Mouse (Mus musculus): ENCODE results near the gene Pacrg.

DNA sequence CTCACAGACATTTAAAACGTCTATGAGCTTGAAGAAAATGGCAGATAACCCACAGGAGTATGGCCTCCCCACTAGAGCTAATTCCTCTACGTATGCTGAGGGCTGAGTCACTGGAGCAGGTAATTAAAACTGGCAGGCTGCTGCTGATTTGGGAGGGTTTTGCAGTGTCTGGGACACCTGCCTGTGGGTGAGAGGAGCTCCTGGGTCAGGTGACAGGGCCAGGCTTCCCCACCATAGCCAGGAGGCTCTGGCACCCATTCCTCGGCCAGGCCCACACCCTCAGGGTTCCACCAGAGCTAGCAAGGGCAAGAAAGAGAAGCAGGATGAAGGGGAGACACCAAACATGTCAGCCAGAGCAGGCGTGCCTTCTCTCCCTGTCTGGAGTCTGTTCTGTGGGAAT, 222.5 kb downstream of the Pacrg start:
- TF ChIP-seq CTCF (IDR thresholded peaks at IDR 0.05 in 2 of 3, conservative IDR thresholded peaks at IDR 0.05 in 1 of 3; ENCODE audit: control insufficient read depth in 1 of 3, insufficient read depth in 1 of 3, low read depth in 2 of 3, low read length in 3 of 3, poor library complexity in 1 of 3, severe bottlenecking in 1 of 3) (no peak), MXI1 (IDR thresholded peaks at IDR 0.05; ENCODE audit: low read depth, low read length) (no peak), EP300 (IDR thresholded peaks at IDR 0.05; ENCODE audit: low read depth in 1 of 2, low read length in 2 of 2) (no peak), ZKSCAN1 (IDR thresholded peaks at IDR 0.05; ENCODE audit: low read depth, low read length) (no peak), POLR2A (IDR thresholded peaks at IDR 0.05; ENCODE audit: control insufficient read depth in 1 of 2, insufficient read depth in 1 of 2, low read depth in 1 of 2, low read length in 2 of 2, poor library complexity in 1 of 2) (no peak), KAT2A (conservative IDR thresholded peaks at IDR 0.05; ENCODE audit: low read depth, low read length) (no peak), CHD2 (IDR thresholded peaks at IDR 0.05; ENCODE audit: low read length) (no peak), POLR2AphosphoS2 (IDR thresholded peaks at IDR 0.05; ENCODE audit: low read length) (no peak)

All from MEL (cell line).